Mouse (Mus musculus) liver, postnatal 0 days (tissue): ENCODE data around the gene Prkcb. TPM values are rescaled to one million over a fixed set of nuclear protein-coding genes. Genes with fewer than 3 reads are reported as not detected.

Source experiments
- ATAC-seq: fragments of 200-750 bp; cut with Nextera tagmentation; 2 replicates; pipeline ENCODE4 v1.8.0; 2017; ENCODE audit warnings: mild to moderate bottlenecking, moderate library complexity
- DNase-seq: peaks from one replicate; pipeline ENCODE4 v3.0.0-alpha.2; 2016
- H3K27ac ChIP-seq: fragments of 300-500 bp; sonication (generic); 2 replicates; pipeline ENCODE4 v1.5.1; 2014; ENCODE audit warnings: antibody characterized with exemption, moderate library complexity, mild to moderate bottlenecking, low read depth
- H3K27me3 ChIP-seq: fragments of 300-500 bp; sonication (generic); 2 replicates; pipeline ENCODE4 v1.6.1; 2014; ENCODE audit warnings: low read length, control low read depth, mixed read lengths; ENCODE audit not compliant: insufficient read depth
- H3K36me3 ChIP-seq: fragments of 300-500 bp; sonication (generic); replicated peaks from 2 replicates; pipeline ENCODE4 v1.6.1; 2014; ENCODE audit warnings: mild to moderate bottlenecking, control low read depth, low read length, moderate library complexity, mixed read lengths; ENCODE audit not compliant: insufficient read depth
- H3K4me1 ChIP-seq: fragments of 300-500 bp; sonication (generic); 2 replicates; pipeline ENCODE4 v1.6.1; 2014; ENCODE audit warnings: antibody characterized with exemption, mild to moderate bottlenecking, control low read depth; ENCODE audit not compliant: insufficient read depth
- H3K4me2 ChIP-seq: fragments of 300-500 bp; sonication (generic); 2 replicates; pipeline ENCODE4 v1.6.1; 2014; ENCODE audit warnings: low read depth, mild to moderate bottlenecking, low read length, moderate library complexity, mixed read lengths
- H3K4me3 ChIP-seq: fragments of 300-500 bp; sonication (generic); 2 replicates; pipeline ENCODE4 v1.5.1; 2014; ENCODE audit warnings: low read depth, low read length
- H3K9ac ChIP-seq: fragments of 300-500 bp; sonication (generic); replicated peaks from 2 replicates; pipeline ENCODE4 v1.6.1; 2014; ENCODE audit warnings: mild to moderate bottlenecking, moderate library complexity
- H3K9me3 ChIP-seq: fragments of 300-500 bp; sonication (generic); 2 replicates; pipeline ENCODE4 v1.6.1; 2016; ENCODE audit warnings: mild to moderate bottlenecking, control low read depth, low read length, mixed read lengths
- CTCF ChIP-seq: sonication (generic); IDR thresholded peaks from 2 replicates; pipeline ENCODE4 v1.5.1; 2016; ENCODE audit warnings: antibody characterized with exemption, low read depth
- EP300 ChIP-seq: IDR thresholded peaks from 2 replicates; pipeline ENCODE4 v1.6.1; 2016; ENCODE audit warnings: antibody characterized with exemption, low read depth, mild to moderate bottlenecking
- WGBS: fragments of 180-500 bp; shearing (Covaris S2); extraction: QIAGEN DNeasy Blood & Tissue Kit; methylation state at CpG from one replicate; pipeline ENCODE4 v1.1.7; 2014; ENCODE audit not compliant: insufficient replicate concordance; 5-methylcytosine and 5-hydroxymethylcytosine counted together
- polyA plus RNA-seq: library from polyadenylated mRNA; unstranded; fragments of >200 nt; fragmentation: Nextera tagmentation; extraction: Ambion mirVana; gene quantifications from 2 replicates; pipeline ENCODE4 v1.2.1, GENCODE M21; 2015

The Prkcb gene
- polyA plus RNA-seq, 1 experiment from 2014 or later, result 8.1 TPM

GRCm38 (mm10) chr7:122433377-122433776 is 144.8 kb downstream of the Prkcb start:
- Histone ChIP-seq H3K4me2 (no peak overlapping the region), H3K27ac (no peak overlapping the region), H3K4me1 (no peaks in the 10 kb centered on the region), H3K9ac (no peak overlapping the region), H3K9me3 (no peaks in the 10 kb centered on the region), H3K36me3 (no peaks in the 10 kb centered on the region), H3K4me3 (no peak overlapping the region), H3K27me3 (no peaks in the 10 kb centered on the region)
- no peak for TF ChIP-seq EP300
- TF ChIP-seq CTCF, result no peak
- 66% methylated on average over 5 of the region's 5 CpGs for WGBS
- ATAC-seq, result no peak
- DNase-seq, result no peak

- no peaks in the 10 kb centered on the region for H3K9me3 ChIP-seq
- no peak overlapping the region for H3K9ac ChIP-seq
- TF ChIP-seq CTCF (no peak), EP300 (no peak)
- ATAC-seq (no peak), DNase-seq (no peak)
- no peaks in the 10 kb centered on the region for H3K4me1 ChIP-seq
- H3K36me3 ChIP-seq, result no peaks in the 10 kb centered on the region
- H3K4me3 ChIP-seq, result no peak overlapping the region
- 71% methylated on average over 4 of the region's 4 CpGs for WGBS
- H3K4me2 ChIP-seq, result no peak overlapping the region
- H3K27ac ChIP-seq, result no peak overlapping the region
- H3K27me3 ChIP-seq, result no peaks in the 10 kb centered on the region
Observed at GRCm38 (mm10) chr7:122434941-122435340, 146.4 kb downstream of the Prkcb start.

- DNase-seq (no peak), ATAC-seq (no peak)
- no peak overlapping the region for H3K4me2 ChIP-seq
- 89% methylated on average over 7 of the region's 7 CpGs for WGBS
- no peaks in the 10 kb centered on the region for H3K36me3 ChIP-seq
- no peaks in the 10 kb centered on the region for H3K4me1 ChIP-seq
- H3K27ac ChIP-seq, result no peak overlapping the region
- H3K9me3 ChIP-seq, result no peaks in the 10 kb centered on the region
- no peak overlapping the region for H3K9ac ChIP-seq
- TF ChIP-seq CTCF (no peak), EP300 (no peak)
- H3K4me3 ChIP-seq, result no peak overlapping the region
- no peaks in the 10 kb centered on the region for H3K27me3 ChIP-seq
Observed at GRCm38 (mm10) chr7:122435561-122435960, 147.0 kb downstream of the Prkcb start.

- Histone ChIP-seq H3K27me3 (no peaks in the 10 kb centered on the region), H3K4me3 (no peak overlapping the region), H3K9ac (no peak overlapping the region), H3K36me3 (no peaks in the 10 kb centered on the region), H3K4me1 (no peaks in the 10 kb centered on the region), H3K27ac (no peak overlapping the region), H3K4me2 (no peak overlapping the region), H3K9me3 (no peaks in the 10 kb centered on the region)
- TF ChIP-seq EP300 (no peak), CTCF (no peak)
- ATAC-seq (no peak), DNase-seq (no peak)
- 73% methylated on average over 1 of the region's 1 CpGs for WGBS
Observed at GRCm38 (mm10) chr7:122437390-122437789, 148.8 kb downstream of the Prkcb start.

GRCm38 (mm10) chr7:122445056-122445455 is 156.5 kb downstream of the Prkcb start:
- 58% methylated on average over 6 of the region's 6 CpGs for WGBS
- Histone ChIP-seq H3K9ac (no peak overlapping the region), H3K9me3 (no peaks in the 10 kb centered on the region), H3K36me3 (no peaks in the 10 kb centered on the region), H3K4me1 (no peaks in the 10 kb centered on the region), H3K4me3 (no peak overlapping the region), H3K27ac (no peak overlapping the region), H3K27me3 (no peaks in the 10 kb centered on the region), H3K4me2 (no peak overlapping the region)
- DNase-seq, result peak; percentile 57
- no peak for ATAC-seq
- TF ChIP-seq EP300 (no peak), CTCF (peak; percentile 81)

- no peak for DNase-seq
- H3K9me3 ChIP-seq, result no peaks in the 10 kb centered on the region
- H3K27ac ChIP-seq, result no peak overlapping the region
- H3K4me1 ChIP-seq, result no peaks in the 10 kb centered on the region
- H3K36me3 ChIP-seq, result no peaks in the 10 kb centered on the region
- no peak overlapping the region for H3K4me2 ChIP-seq
- H3K4me3 ChIP-seq, result no peak overlapping the region
- no peak overlapping the region for H3K9ac ChIP-seq
- ATAC-seq, result no peak
- WGBS, result 62% methylated on average over 8 of the region's 8 CpGs
- TF ChIP-seq EP300, result no peak
- TF ChIP-seq CTCF, result no peak
- H3K27me3 ChIP-seq, result no peaks in the 10 kb centered on the region
Observed at GRCm38 (mm10) chr7:122452671-122453070, 164.1 kb downstream of the Prkcb start.
